Mouse (Mus musculus): Measurements from ENCODE around the gene Popdc2.

DNA sequence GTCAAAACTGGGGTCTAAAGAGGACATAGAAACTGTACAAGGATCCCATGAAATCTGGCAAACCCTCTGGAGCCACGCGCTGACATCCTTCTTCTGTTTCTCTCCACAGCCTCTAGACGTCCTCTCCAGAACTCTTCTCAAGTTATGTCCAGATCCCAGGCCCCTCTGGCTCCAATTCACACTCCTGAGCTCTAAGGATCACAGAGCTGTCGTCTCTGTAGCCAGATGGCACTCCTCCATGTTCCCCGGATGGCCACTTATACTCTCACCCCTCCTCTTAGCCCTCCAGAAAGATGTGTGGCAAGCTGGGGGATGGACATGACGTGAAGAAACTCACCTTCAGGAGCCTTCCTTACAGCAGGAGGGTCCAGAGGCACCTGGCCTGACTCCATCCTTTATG lies 15.5 kb downstream of the Popdc2 start:
- TF ChIP-seq GATA1 (IDR thresholded peaks at IDR 0.05; ENCODE audit: low read length) = no peak
- no peak for TF ChIP-seq TAL1 (IDR thresholded peaks at IDR 0.05; ENCODE audit: low read length)
